Mouse (Mus musculus): ENCODE measurements around the gene Tyrobp.

Tyrobp gene

DNA sequence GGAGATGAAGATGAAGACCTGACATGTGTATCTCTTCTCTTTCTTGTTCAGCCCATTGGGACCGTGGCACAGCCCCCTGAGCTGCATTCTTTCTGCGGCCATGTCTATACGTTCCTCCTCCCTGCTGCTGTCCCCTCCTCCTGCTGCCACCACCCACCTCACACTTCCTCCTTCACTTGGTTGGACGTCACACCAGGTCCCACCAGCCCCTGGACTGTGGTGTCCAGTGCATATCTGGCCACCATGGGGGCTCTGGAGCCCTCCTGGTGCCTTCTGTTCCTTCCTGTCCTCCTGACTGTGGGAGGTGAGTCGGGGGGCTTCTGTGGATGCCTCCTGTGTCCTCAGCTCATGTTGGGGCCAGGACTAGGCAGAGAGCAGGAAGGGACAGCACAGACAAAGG, at the start of gene Tyrobp:
Gene Tyrobp (plus strand): TSS at position 165 of the 400 bp plus-strand sequence.
- CTCF ChIA-PET: no interaction called here

DNA sequence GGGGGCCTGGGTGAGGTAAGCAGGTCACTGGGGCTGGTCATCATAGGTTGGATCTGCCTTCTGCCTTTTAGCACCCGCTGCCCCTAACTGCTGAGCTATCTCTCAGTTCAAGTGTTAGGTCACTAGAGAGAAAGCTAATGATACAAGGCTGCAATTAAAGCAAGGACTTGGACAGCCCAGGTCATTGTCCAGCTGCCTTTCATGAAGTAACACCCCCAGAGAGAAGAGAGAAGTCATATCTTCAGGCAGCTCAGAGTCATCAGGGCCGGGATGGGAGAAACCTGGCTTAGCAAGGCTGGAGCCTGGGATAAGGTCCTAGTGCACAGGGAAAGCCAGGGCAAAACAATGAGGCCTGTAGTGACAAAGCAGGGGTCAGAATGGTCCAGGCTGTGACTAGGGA, 46.1 kb upstream of the Tyrobp start:
- CTCF ChIA-PET: no interaction called here

DNA sequence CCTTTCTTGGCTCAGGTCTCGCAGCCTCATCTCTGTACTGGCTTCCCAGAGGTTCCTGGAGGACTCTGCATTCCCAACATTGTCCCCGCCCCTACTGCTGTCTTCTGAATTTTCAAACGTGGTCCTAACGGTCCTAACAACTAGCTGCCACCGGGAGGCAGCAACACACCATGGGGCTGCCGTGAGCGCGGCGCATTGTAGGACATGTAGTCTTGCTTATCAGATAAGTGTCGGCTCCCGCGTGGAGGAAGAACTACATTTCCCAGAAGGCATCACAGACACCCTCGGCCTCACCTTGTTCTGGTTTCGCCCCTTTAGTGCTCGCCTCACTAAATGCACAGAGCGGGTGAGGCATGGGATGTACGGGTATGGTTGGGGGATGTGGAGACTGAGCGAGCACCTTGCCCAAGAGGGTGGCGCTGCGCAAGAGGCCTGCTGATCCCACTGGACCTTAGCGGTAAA, 40.0 kb upstream of the Tyrobp start:
- CTCF ChIA-PET: interaction anchor here (0.6 to 0.7 kb wide), 2 partner anchors 34 to 35 kb away, joined by 5 to 6 read pairs; no protein-coding TSS in a partner anchor

DNA sequence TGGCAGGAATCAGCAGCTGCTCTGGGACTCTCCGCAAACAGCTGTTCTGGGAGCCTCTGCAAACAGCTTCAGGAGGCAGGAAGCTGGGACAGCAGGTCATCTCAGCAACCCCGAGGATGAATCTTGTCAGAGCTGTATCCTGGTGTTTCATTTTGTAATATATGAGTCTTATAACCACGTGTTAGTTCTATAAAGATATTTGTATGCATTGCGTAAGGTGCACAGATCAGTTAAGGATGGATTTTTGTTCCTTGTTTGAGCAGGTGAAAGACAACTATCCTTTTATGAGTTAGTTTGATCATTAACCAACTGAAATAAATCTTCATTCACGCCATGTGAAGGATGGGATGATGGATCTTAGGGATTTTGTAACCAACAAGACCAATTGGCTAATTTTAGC, 33.5 kb upstream of the Tyrobp start:
- CTCF ChIA-PET: interaction anchor here (1.5 kb wide), 1 partner anchor 54 kb away, joined by 5 read pairs; no protein-coding TSS in a partner anchor

DNA sequence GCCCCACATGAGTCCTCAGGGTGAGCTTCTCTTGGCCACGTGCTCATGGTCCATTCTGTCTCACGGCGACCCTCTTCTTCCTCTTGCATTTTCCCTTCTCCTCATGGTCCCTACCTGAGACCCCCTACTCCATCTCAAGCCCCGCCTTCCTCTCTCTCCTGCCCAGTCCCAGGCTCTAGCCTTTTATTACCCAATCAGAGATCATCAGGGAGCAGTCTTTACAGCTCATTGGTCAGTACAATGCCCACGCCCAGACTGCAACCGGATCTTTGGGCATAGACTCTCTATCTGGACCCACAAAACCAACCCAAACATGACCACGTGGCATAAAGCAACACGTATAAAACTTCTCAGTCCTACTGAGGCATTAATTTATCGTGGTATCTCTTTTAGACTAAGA, 29.5 kb upstream of the Tyrobp start:
- CTCF ChIA-PET: no interaction called here

- CTCF ChIA-PET: interaction anchor here (0.7 to 1.4 kb wide), 2 partner anchors 17 to 30 kb away, joined by 3 to 4 read pairs; no protein-coding TSS in a partner anchor
These were observed 20.6 kb upstream of the Tyrobp start for GRCm38 (mm10) chr7:30392746-30393520.

- CTCF ChIA-PET: interaction anchor here (0.7 kb wide), 1 partner anchor 16 kb away, joined by 4 read pairs; no protein-coding TSS in a partner anchor
These were observed 19.9 kb upstream of the Tyrobp start for GRCm38 (mm10) chr7:30393631-30394030.

DNA sequence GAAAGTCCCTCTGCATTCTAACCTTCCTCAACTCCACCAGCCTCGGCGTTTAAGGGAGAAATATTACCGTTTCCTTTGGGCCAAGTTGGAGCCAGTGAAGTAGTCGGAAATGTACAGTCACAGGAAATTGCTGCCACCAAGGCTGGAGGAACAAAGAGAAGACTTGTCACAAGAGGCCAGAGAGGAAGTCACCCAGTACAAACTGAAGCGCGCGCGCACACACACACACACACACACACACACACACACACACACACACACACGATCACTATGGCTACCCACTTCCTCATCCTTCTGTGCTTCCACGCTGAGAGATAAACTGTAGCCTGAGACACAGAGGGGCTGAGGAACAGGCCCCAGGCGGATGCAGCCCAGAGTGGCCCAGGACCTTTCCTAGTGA, 19.2 kb upstream of the Tyrobp start:
- CTCF ChIA-PET: interaction anchor here (0.7 kb wide), 1 partner anchor 26 kb away, joined by 3 read pairs; no protein-coding TSS in a partner anchor

- CTCF ChIA-PET: interaction anchor here (0.7 kb wide), 1 partner anchor 25 kb away, joined by 3 read pairs; no protein-coding TSS in a partner anchor
These were observed 18.7 kb upstream of the Tyrobp start for GRCm38 (mm10) chr7:30394871-30395270.

DNA sequence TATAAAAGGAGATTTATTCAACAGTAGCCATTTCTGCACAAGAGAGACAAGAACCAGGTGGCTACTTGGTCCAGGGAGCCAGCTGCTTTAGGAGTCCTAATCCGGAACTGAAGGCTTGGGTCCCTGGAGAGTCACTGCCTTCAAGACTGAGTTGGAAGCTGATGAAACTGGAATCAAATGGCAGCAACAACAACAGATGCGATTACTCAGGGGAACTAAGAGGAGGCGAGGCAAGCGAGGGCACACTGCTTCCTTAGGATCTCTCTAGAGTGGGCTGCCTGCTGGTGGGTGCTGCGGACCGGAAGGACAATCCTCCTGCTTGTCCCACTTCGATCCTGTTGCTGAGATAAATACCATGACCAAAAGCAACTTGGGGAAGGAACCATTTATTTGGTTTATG, 13.9 kb upstream of the Tyrobp start:
- CTCF ChIA-PET: no interaction called here

DNA sequence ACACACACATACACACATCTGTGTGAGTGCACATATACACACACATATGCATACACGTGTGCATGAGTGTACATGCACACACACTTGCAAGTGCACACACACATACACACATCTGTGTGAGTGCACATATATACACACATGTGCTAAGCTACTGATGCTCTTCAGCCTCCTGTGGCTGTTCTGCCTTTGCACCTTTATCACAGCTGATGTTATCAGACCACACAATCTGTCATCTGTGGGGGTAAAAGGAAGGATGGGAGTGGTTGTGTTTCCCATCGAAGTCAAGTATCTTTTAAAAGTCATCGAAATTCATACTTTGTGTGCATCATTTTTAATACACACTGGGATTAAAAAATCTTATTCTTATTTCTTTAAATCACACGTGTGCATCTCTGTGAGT, 11.2 kb upstream of the Tyrobp start:
- CTCF ChIA-PET: no interaction called here

DNA sequence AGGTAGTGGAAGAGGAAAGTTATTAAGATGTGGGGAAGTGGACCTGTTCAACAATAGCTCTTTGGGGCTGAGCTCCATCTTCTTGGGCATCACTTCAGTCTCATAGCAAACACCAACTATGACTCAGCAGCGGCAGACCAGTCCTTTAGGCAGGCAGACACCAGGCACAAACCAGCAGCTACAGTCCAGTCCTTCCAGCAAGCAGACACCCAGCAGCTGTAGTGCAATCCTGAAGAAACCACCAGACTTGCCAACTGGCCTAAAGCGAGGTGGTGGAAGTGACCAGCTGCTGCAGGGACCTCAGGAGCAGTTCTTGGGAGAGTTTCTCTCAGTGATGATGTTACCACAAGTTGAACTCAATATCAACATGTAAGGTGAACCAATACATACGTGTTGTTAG, 4.9 kb upstream of the Tyrobp start:
- CTCF ChIA-PET: interaction anchor here (0.6 kb wide), 1 partner anchor 36 kb away, joined by 5 read pairs; no protein-coding TSS in a partner anchor

DNA sequence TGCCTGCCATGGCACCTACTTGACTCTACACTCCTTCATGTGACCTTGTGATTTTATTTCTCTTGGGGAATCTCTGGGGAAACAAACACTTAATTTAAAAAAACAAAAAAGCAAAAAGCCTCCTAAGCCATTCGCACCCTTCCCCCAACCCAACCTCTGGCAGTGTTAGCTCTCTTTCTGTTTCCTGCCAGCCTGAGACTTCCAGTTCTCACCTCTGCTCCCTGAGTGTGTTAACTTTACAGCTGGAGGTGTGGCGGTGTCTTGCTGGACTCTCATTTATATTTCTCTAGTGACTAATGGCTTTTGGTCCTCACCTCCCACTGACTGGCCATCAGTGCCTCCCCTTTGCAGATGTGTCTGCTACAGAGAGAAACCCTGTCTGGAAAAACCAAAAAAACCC, 3.8 kb upstream of the Tyrobp start:
- CTCF ChIA-PET: interaction anchor here (1.1 to 1.5 kb wide), 3 partner anchors 9 to 16 kb away, joined by 3 to 4 read pairs (median 4); partner anchors contain the start of gene Nfkbid

- CTCF ChIA-PET: interaction anchor here (1.1 kb wide), 1 partner anchor 8 kb away, joined by 4 read pairs; no protein-coding TSS in a partner anchor
These were observed 2.5 kb upstream of the Tyrobp start for GRCm38 (mm10) chr7:30411023-30411422.

GRCm38 (mm10) chr7:30412735-30413147, 819 bp upstream of the Tyrobp start:
- CTCF ChIA-PET: no interaction called here

DNA sequence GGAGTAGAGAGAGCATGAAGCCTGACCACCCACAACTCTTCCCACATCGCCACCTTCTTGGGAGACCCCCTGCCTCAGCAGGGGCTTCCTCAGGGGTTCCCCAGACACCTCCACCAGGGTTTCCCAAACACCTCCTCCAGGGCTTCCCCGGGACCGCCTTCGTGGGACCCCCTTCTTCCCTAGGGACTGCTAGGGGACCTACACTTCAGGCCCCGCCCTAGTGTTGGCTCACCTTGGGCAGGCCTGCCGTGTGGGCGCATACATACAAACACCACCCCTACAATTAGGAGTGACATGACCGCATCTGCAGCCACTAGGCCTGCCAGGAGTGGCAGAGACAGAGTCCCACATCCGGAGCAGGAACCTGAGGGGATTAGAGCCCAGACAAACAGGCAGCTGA, 4.3 kb downstream of the Tyrobp start:
- CTCF ChIA-PET: interaction anchor here (0.5 kb wide), 1 partner anchor 12 kb away, joined by 29 read pairs; no protein-coding TSS in a partner anchor

DNA sequence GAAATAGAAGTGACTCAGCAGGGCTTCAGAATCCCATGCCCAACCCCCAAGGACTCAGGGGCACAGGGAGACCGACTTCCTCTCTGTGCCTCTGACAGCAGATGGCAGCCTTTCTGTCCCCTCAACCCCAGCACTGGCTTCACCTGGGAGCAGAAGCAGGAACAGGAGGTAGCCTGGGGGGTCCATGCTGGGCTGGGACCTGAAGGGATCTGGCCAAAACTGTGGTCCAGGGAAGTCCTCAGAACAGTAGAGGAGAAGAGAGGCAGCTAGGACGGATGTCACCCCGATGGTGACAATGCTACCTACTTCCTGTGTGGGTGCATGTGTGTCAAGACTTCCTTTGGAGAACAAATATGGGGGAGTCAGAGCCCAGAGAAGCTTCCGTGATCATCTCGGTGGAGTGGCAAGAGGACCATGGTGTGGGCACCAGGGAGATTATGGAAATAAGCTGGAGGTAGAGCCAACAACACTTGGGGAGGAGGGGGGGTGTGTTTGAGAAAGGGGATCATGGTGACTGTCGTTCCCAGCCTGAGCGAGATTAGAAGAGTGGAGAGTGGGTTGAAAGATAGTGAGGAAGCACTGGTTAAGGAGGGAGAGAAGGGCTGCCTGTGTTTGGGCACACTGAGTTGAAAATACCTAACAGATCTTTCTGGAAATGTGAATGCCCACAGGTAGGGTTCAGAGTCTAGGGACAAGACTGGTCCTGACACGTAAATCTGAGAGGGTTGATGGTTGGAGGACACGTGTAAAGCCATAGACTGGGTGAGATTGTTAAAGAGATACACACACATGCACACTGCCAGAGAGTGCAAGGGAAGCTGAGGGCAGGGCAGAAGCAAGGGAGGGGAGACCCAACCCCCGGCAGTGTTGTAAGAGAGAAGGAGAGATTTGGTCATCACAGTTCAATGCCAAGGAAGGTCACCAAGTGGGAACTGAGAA, 6.3 kb downstream of the Tyrobp start, which contains the start of gene Hcst:
Gene Hcst (minus strand): TSS at position 294 of the 939 bp plus-strand sequence.
- CTCF ChIA-PET: interaction anchor here (0.6 kb wide), 2 partner anchors 25 to 45 kb away, joined by 3 read pairs; no protein-coding TSS in a partner anchor

DNA sequence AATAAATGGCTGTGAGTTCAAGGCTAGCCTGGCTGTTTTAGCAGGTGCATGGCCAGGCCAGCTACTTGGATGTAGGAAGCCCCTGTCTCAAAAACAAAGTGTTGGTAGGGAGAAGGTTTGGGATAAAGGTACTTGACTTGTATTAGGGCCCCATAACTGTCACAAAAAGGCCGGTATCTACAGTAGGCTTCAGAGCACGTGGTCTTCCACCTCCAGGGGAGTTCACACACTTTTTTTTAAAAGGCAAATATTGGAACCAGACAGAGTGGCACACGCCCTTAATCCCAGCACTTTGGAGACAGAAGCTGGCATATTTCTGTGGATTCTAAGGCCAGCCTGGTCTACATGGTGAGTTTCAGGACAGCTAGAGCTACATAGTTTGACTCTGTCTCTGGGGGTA, 7.1 kb downstream of the Tyrobp start:
- CTCF ChIA-PET: interaction anchor here (0.6 kb wide), 2 partner anchors 26 to 1124 kb away, joined by 3 read pairs; no protein-coding TSS in a partner anchor

- CTCF ChIA-PET: interaction anchor here (1.0 kb wide), 1 partner anchor 12 kb away, joined by 3 read pairs; no protein-coding TSS in a partner anchor
These were observed 7.8 kb downstream of the Tyrobp start, which contains the start of gene Nfkbid for GRCm38 (mm10) chr7:30421175-30421889. Gene Nfkbid (plus strand): TSS chr7:30421732.

DNA sequence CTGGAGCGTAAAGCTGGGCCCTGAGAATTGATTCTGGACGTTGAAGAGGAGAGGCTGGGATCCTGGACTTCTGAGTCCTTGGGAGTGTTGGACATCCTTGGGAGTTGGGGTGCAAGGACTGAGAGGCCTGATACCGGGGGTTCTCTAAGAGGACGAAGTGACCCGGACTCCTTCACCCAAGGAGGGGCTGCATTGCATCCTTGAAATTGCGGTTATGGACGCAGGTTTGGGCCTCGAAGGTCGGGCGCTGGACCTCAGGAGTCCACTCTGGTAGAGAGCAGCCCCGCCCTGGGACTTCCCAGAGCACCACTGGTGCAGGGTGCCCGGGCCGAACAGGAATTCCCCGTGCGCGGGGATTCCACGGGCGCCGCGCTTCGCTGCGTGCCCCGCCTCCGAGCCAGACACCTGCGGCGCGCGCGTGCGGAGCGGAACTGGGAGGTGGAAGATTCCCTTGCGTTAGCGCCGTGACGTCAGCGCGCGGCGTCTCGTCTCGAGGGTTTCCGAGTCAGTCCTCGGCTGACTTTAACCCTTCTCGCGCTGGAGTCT, 8.4 kb downstream of the Tyrobp start:
- CTCF ChIA-PET: interaction anchor here (1.0 kb wide), 1 partner anchor 12 kb away, joined by 3 read pairs; no protein-coding TSS in a partner anchor

All from spleen, embryonic (tissue).